Mouse (Mus musculus) liver, adult 2 months (tissue): Measurements from ENCODE around the gene Ddit4. TPM values are rescaled to one million over a fixed set of nuclear protein-coding genes. Genes with fewer than 3 reads are reported as not detected.

ENCODE experiments used
- DNase-seq: peaks from one replicate; pipeline ENCODE4 v3.0.0-alpha.2; 2011; ENCODE audit warnings: low read depth, low spot score; ENCODE audit errors: extremely low read depth
- H3K27ac ChIP-seq: fragments of 200-500 bp; replicated peaks from 2 replicates; pipeline ENCODE4 v1.5.1; 2012; ENCODE audit warnings: low read depth, mild to moderate bottlenecking, control low read depth, inconsistent platforms, low read length; ENCODE audit not compliant: insufficient read depth
- H3K27me3 ChIP-seq: fragments of 200-500 bp; 2 replicates; pipeline ENCODE4 v1.6.1; 2012; ENCODE audit warnings: mild to moderate bottlenecking, moderate library complexity, low read length, inconsistent platforms; ENCODE audit not compliant: control insufficient read depth, insufficient read depth
- H3K36me3 ChIP-seq: fragments of 200-500 bp; 2 replicates; pipeline ENCODE4 v1.6.1; 2012; ENCODE audit warnings: low read length, inconsistent platforms; ENCODE audit not compliant: control insufficient read depth, insufficient read depth
- H3K4me1 ChIP-seq: fragments of 200-500 bp; 2 replicates; pipeline ENCODE4 v1.6.1; 2011; ENCODE audit warnings: low read length; ENCODE audit not compliant: control insufficient read depth, insufficient read depth
- H3K4me3 ChIP-seq: fragments of 200-500 bp; 2 replicates; pipeline ENCODE4 v1.5.1; 2011; ENCODE audit warnings: low read depth, mild to moderate bottlenecking, control low read depth, low read length, moderate library complexity; ENCODE audit not compliant: insufficient read depth
- H3K79me2 ChIP-seq: fragments of 200-500 bp; 2 replicates; pipeline ENCODE4 v1.6.1; 2012; ENCODE audit warnings: inconsistent platforms, mild to moderate bottlenecking, low read length, moderate library complexity; ENCODE audit not compliant: control insufficient read depth, insufficient read depth
- H3K9ac ChIP-seq: fragments of 200-500 bp; 2 replicates; pipeline ENCODE4 v1.6.1; 2012; ENCODE audit warnings: low read depth, mild to moderate bottlenecking, control low read depth, inconsistent platforms, low read length
- CTCF ChIP-seq: fragments of 200-500 bp; IDR thresholded peaks from 2 replicates; pipeline ENCODE4 v1.5.1; 2011; ENCODE audit warnings: low read depth, low read length, control low read depth
- POLR2A ChIP-seq: fragments of 200-500 bp; IDR thresholded peaks from 2 replicates; pipeline ENCODE4 v1.6.1; 2011; ENCODE audit warnings: low read length, control low read depth; ENCODE audit not compliant: insufficient read depth; ENCODE audit errors: extremely low read depth
- WGBS: fragments of 180-500 bp; shearing (Covaris S2); methylation state at CpG from one replicate; pipeline ENCODE4 v1.1.7; 2018; 5-methylcytosine and 5-hydroxymethylcytosine counted together
- polyA plus RNA-seq: library from polyadenylated mRNA; depleted of rRNA; stranded (reverse); fragments of >200 nt; gene quantifications from 2 replicates; pipeline ENCODE4 v1.2.3, GENCODE M21; 2012
- total RNA-seq: library from RNA; depleted of rRNA; stranded (reverse); fragments of >200 nt; gene quantifications from 2 replicates; pipeline ENCODE4 v1.2.3, GENCODE M21; 2014

Ddit4 gene
- total and polyA plus RNA-seq, 2 experiments: 8.8 to 13.6 TPM

GRCm38 (mm10) chr10:59945416-59945815 lies 6.2 kb downstream of the Ddit4 start:
- Histone ChIP-seq H3K9ac (no peak overlapping the region), H3K79me2 (no peaks in the 10 kb centered on the region), H3K4me3 (no peak overlapping the region), H3K27ac (no peak overlapping the region), H3K4me1 (peaks cover 15% of the 10 kb centered on the region), H3K27me3 (no peaks in the 10 kb centered on the region), H3K36me3 (no peaks in the 10 kb centered on the region)
- 95% methylated on average over 3 of the region's 3 CpGs for WGBS
- TF ChIP-seq CTCF: no peak
- TF ChIP-seq POLR2A: no peak
- no peak for DNase-seq

GRCm38 (mm10) chr10:59943421-59943989 lies 8.1 kb downstream of the Ddit4 start:
- Histone ChIP-seq H3K27ac (no peak overlapping the region), H3K4me3 (no peak overlapping the region; the same call in 1 of the 2 replicates), H3K79me2 (no peaks in the 10 kb centered on the region), H3K9ac (peak overlapping the region; percentile 14; the same call in 1 of the 2 replicates), H3K36me3 (no peaks in the 10 kb centered on the region), H3K4me1 (peaks cover 9% of the 10 kb centered on the region), H3K27me3 (no peaks in the 10 kb centered on the region)
- WGBS: 12% methylated on average over 13 of the region's 13 CpGs
- peak; percentile 83 for DNase-seq
- TF ChIP-seq CTCF (no peak), POLR2A (no peak)

GRCm38 (mm10) chr10:59942847-59943420 lies 8.7 kb downstream of the Ddit4 start:
- Histone ChIP-seq H3K27me3 (no peaks in the 10 kb centered on the region), H3K4me1 (peaks cover 9% of the 10 kb centered on the region), H3K79me2 (no peaks in the 10 kb centered on the region), H3K9ac (peak overlapping the region; percentile 14; the same call in 1 of the 2 replicates), H3K27ac (no peak overlapping the region), H3K4me3 (no peak overlapping the region), H3K36me3 (no peaks in the 10 kb centered on the region)
- WGBS: 6% methylated on average over 16 of the region's 16 CpGs
- TF ChIP-seq CTCF: no peak
- no peak for TF ChIP-seq POLR2A
- DNase-seq: no peak

GRCm38 (mm10) chr10:59942281-59942846 lies 9.3 kb downstream of the Ddit4 start:
- no peaks in the 10 kb centered on the region for H3K36me3 ChIP-seq
- 61% methylated on average over 21 of the region's 21 CpGs for WGBS
- H3K9ac ChIP-seq: no peak overlapping the region
- DNase-seq: no peak
- H3K27ac ChIP-seq: no peak overlapping the region
- no peak overlapping the region for H3K4me3 ChIP-seq
- H3K79me2 ChIP-seq: no peaks in the 10 kb centered on the region
- TF ChIP-seq POLR2A: no peak
- no peak for TF ChIP-seq CTCF
- peaks cover 9% of the 10 kb centered on the region for H3K4me1 ChIP-seq
- no peaks in the 10 kb centered on the region for H3K27me3 ChIP-seq

GRCm38 (mm10) chr10:59939081-59939480 lies 12.6 kb downstream of the Ddit4 start:
- DNase-seq: no peak
- Histone ChIP-seq H3K4me3 (no peak overlapping the region), H3K27me3 (no peaks in the 10 kb centered on the region), H3K79me2 (no peaks in the 10 kb centered on the region), H3K4me1 (peaks cover 9% of the 10 kb centered on the region), H3K36me3 (no peaks in the 10 kb centered on the region), H3K9ac (no peak overlapping the region), H3K27ac (no peak overlapping the region)
- no peak for TF ChIP-seq POLR2A
- no peak for TF ChIP-seq CTCF
- 86% methylated on average over 1 of the region's 1 CpGs for WGBS

GRCm38 (mm10) chr10:59938662-59939061 lies 13.0 kb downstream of the Ddit4 start:
- H3K36me3 ChIP-seq: no peaks in the 10 kb centered on the region
- TF ChIP-seq CTCF (no peak), POLR2A (no peak)
- H3K27ac ChIP-seq: no peak overlapping the region
- no peaks in the 10 kb centered on the region for H3K79me2 ChIP-seq
- H3K4me1 ChIP-seq: peaks cover 9% of the 10 kb centered on the region
- WGBS: 85% methylated on average over 5 of the region's 5 CpGs
- H3K4me3 ChIP-seq: no peak overlapping the region
- DNase-seq: no peak
- H3K9ac ChIP-seq: no peak overlapping the region
- H3K27me3 ChIP-seq: no peaks in the 10 kb centered on the region
